Mouse (Mus musculus): ENCODE data around the gene Sorl1.

GRCm38 (mm10) chr9:41983286-41983685 is 140.8 kb downstream of the Sorl1 start:
- no peak for TF ChIP-seq CTCF (IDR thresholded peaks at IDR 0.05; ENCODE audit: control insufficient read depth, insufficient read depth, low read length)
- no peak for TF ChIP-seq POLR2A (IDR thresholded peaks at IDR 0.05; ENCODE audit: borderline replicate concordance, control insufficient read depth, low read depth, low read length)

All from bone marrow, adult 2 months (tissue).